Mouse (Mus musculus) small intestine, adult 2 months (tissue): ENCODE measurements at regions not wholly inside any gene's neighbourhood (a gene's known extent, or its start where the extent isn't known, plus 50 kb on each side); places are given as distances from the start of the nearest gene placed in this dataset.
"Not testable (repeated sequence)": the region's sequence is repeated elsewhere in the genome, so short reads cannot be mapped to it uniquely, and the experiment has no call there.

ENCODE experiments used
- H3K27ac ChIP-seq: fragments of 200-500 bp; 2 replicates; pipeline ENCODE4 v1.5.1; 2012; ENCODE audit warnings: low read depth, low read length, control low read depth, inconsistent platforms; ENCODE audit not compliant: insufficient read depth
- H3K27me3 ChIP-seq: fragments of 200-500 bp; 2 replicates; pipeline ENCODE4 v1.6.1; 2012; ENCODE audit warnings: mild to moderate bottlenecking, moderate library complexity, low read length, inconsistent platforms; ENCODE audit not compliant: control insufficient read depth, insufficient read depth
- H3K36me3 ChIP-seq: fragments of 200-500 bp; 2 replicates; pipeline ENCODE4 v1.6.1; 2012; ENCODE audit warnings: mild to moderate bottlenecking, low read length, control low read depth, inconsistent platforms; ENCODE audit not compliant: control insufficient read depth, insufficient read depth
- H3K4me1 ChIP-seq: fragments of 200-500 bp; 2 replicates; pipeline ENCODE4 v1.6.1; 2012; ENCODE audit warnings: low read length, inconsistent platforms, mixed read lengths; ENCODE audit not compliant: control insufficient read depth, insufficient read depth, insufficient read length
- H3K4me3 ChIP-seq: fragments of 200-500 bp; 2 replicates; pipeline ENCODE4 v1.5.1; 2012; ENCODE audit warnings: low read depth, mild to moderate bottlenecking, control low read depth, inconsistent platforms, low read length, moderate library complexity
- CTCF ChIP-seq: fragments of 200-500 bp; IDR thresholded peaks from 2 replicates; pipeline ENCODE4 v1.5.1; 2012; ENCODE audit warnings: low read depth, mild to moderate bottlenecking, control low read depth, inconsistent platforms, low read length, moderate library complexity, mixed read lengths; ENCODE audit not compliant: insufficient replicate concordance, insufficient read length; ENCODE audit errors: extremely low read depth
- POLR2A ChIP-seq: fragments of 200-500 bp; IDR thresholded peaks from 2 replicates; pipeline ENCODE4 v1.6.1; 2012; ENCODE audit warnings: low read depth, mild to moderate bottlenecking, control low read depth, inconsistent platforms, low read length, moderate library complexity
- WGBS: fragments of 180-500 bp; shearing (Covaris S2); methylation state at CpG from one replicate; pipeline ENCODE4 v1.1.7; 2018; 5-methylcytosine and 5-hydroxymethylcytosine counted together

- no peak for TF ChIP-seq CTCF
- no peak for TF ChIP-seq POLR2A
- Histone ChIP-seq H3K4me1 (0 out of 2 replicates have a peak, but pooled peaks cover 2% of the 10 kb centered on the region), H3K4me3 (no peak overlapping the region), H3K27me3 (no peaks in the 10 kb centered on the region), H3K27ac (no peak overlapping the region), H3K36me3 (no peaks in the 10 kb centered on the region)
- 89% methylated on average over 4 of the region's 4 CpGs for WGBS
Measured at GRCm38 (mm10) chr4:81624111-81624510, 181.5 kb upstream of the Mpdz start.

- H3K27me3 ChIP-seq: no peaks in the 10 kb centered on the region
- H3K4me1 ChIP-seq: 0 out of 2 replicates have a peak, but pooled peaks cover 2% of the 10 kb centered on the region
- TF ChIP-seq CTCF: no peak
- no peak for TF ChIP-seq POLR2A
- no peaks in the 10 kb centered on the region for H3K36me3 ChIP-seq
- H3K27ac ChIP-seq: no peak overlapping the region
- 82% methylated on average over 8 of the region's 8 CpGs for WGBS
- no peak overlapping the region for H3K4me3 ChIP-seq
Measured at GRCm38 (mm10) chr4:81621391-81622137, 178.9 kb upstream of the Mpdz start.

GRCm38 (mm10) chr4:81617191-81617590 lies 174.6 kb upstream of the Mpdz start:
- no peak overlapping the region for H3K4me3 ChIP-seq
- H3K27ac ChIP-seq: no peak overlapping the region
- 0 out of 2 replicates have a peak, but pooled peaks cover 2% of the 10 kb centered on the region for H3K4me1 ChIP-seq
- WGBS: 42% methylated on average over 5 of the region's 5 CpGs
- TF ChIP-seq CTCF (no peak), POLR2A (no peak)
- H3K36me3 ChIP-seq: no peaks in the 10 kb centered on the region
- no peaks in the 10 kb centered on the region for H3K27me3 ChIP-seq

- no peak overlapping the region for H3K4me3 ChIP-seq
- no peaks in the 10 kb centered on the region for H3K36me3 ChIP-seq
- WGBS: 69% methylated on average over 2 of the region's 2 CpGs
- H3K27me3 ChIP-seq: no peaks in the 10 kb centered on the region
- H3K4me1 ChIP-seq: no peaks in the 10 kb centered on the region
- no peak overlapping the region for H3K27ac ChIP-seq
- TF ChIP-seq CTCF: no peak
- no peak for TF ChIP-seq POLR2A
Measured at GRCm38 (mm10) chr4:81611191-81611590, 168.6 kb upstream of the Mpdz start.

- Histone ChIP-seq H3K4me3 (no peak overlapping the region), H3K27ac (no peak overlapping the region), H3K27me3 (no peaks in the 10 kb centered on the region), H3K4me1 (no peaks in the 10 kb centered on the region), H3K36me3 (no peaks in the 10 kb centered on the region)
- TF ChIP-seq CTCF (no peak), POLR2A (no peak)
- WGBS: 87% methylated on average over 5 of the region's 5 CpGs
Measured at GRCm38 (mm10) chr4:81600396-81600795, 157.8 kb upstream of the Mpdz start.

- H3K36me3 ChIP-seq: no peaks in the 10 kb centered on the region
- no peaks in the 10 kb centered on the region for H3K4me1 ChIP-seq
- no peaks in the 10 kb centered on the region for H3K27me3 ChIP-seq
- TF ChIP-seq POLR2A (no peak), CTCF (no peak)
- no peak overlapping the region for H3K4me3 ChIP-seq
- WGBS: 69% methylated on average over 4 of the region's 4 CpGs
- no peak overlapping the region for H3K27ac ChIP-seq
Measured at GRCm38 (mm10) chr4:81597390-81597789, 154.8 kb upstream of the Mpdz start.

GRCm38 (mm10) chr4:81593431-81593830 lies 150.8 kb upstream of the Mpdz start:
- not testable (repeated sequence) for H3K4me1 ChIP-seq, H3K27ac ChIP-seq, H3K36me3 ChIP-seq, H3K4me3 ChIP-seq, H3K27me3 ChIP-seq
- 90% methylated on average over 3 of the region's 3 CpGs for WGBS

- Histone ChIP-seq H3K4me3 (no peak overlapping the region), H3K27me3 (no peaks in the 10 kb centered on the region), H3K4me1 (no peaks in the 10 kb centered on the region), H3K36me3 (no peaks in the 10 kb centered on the region), H3K27ac (no peak overlapping the region)
- WGBS: 46% methylated on average over 2 of the region's 2 CpGs
- no peak for TF ChIP-seq POLR2A
- no peak for TF ChIP-seq CTCF
Measured at GRCm38 (mm10) chr4:81582546-81582945, 139.9 kb upstream of the Mpdz start.
